Mouse (Mus musculus): ENCODE measurements around the gene Rab21.
A peak's percentile ranks its signal among the peaks of the same experiment; 100 is the strongest.

Gene Rab21

DNA sequence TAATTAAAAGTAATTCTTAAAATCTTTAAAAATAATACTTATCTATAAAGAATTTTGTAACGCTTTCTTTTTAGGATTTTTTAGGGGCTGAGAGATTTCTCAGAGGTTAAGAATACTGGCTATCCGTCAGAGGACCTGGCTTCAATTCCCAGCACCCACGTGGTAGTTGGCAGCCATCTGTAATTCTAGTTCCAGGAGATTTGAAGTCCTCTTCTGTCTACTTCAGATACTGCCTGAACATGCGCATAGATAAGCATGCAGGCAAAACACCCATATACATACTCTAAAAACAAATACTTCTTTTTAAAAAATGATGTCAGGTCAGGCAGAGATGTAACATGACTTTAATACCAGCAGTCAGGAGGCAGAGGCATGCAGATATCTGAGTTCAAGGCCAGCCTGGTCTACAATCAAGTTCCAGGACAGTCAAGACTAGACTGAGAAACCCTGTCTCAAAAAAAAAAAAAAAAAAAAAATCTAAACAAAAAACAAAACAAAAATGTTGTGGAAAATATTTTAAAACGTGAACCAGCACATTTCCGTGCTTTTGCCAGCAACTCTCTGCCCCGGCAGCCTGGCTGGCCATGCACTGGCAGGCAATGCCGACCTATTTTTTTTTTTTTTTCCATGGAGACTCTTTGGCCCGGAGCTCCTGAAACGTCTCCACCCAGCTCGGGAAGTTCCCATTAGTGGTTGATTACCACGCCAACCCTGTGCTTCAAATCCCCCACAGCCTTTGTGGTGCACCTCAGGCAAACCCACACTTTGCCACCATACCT, 44.6 kb downstream of the Rab21 start:
- no peak for DNase-seq

DNA sequence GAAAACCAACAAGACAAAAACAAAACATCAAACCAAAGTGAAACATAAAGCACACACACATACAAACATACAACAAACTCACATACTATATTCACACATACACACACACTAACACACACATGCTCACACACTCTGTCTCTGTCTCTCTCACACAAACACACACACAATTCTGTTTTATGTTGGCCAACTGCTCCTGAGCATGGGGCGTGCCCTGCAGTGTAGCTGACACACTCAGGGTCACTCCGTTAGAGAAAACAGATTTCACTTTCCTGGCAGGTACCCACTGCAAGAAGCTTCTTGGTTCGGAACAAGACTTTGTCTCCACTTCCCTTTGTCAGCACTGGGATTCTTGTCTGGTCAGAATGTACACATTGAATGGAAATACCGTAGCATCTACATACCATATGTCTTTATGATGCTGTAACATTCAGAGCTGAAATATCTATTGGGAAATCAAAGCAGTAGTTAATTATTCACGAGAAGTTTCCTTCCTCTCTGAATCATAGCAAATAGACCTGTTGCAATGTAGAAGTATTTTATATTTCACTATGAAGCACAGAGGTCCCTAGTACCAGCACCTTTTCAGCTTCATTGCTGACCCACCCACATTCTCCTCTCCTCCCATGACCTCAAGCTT, 52.4 kb downstream of the Rab21 start:
- no peak for DNase-seq

GRCm38 (mm10) chr10:115262261-115262660, 53.1 kb downstream of the Rab21 start:
- no peak for DNase-seq

GRCm38 (mm10) chr10:115261428-115261827, 54.0 kb downstream of the Rab21 start:
- no peak for DNase-seq

DNA sequence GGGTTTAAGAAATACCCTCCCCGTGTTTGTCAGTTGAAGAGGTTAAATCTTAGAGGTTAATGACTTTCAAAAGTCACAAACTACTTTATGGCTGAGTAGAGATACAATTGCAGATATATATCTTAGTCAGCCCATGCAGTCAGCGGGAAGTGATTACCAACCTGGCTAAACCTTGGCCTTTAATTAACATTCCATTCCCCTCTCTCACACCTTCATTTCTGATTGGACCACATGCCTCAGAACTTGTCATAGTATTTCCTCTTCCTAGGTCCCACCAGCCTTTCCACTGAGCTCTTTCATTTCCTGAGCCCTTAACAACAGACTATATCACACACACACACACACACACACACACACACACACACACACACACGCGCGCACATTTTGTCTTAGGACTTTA, 59.2 kb downstream of the Rab21 start:
- DNase-seq: no peak

- DNase-seq: no peak
These were observed 61.9 kb downstream of the Rab21 start for GRCm38 (mm10) chr10:115253521-115253920.

- DNase-seq: peak; percentile 43
These were observed 63.1 kb downstream of the Rab21 start for GRCm38 (mm10) chr10:115252321-115252757.

- peak; percentile 98 for DNase-seq
These were observed 64.1 kb downstream of the Rab21 start, which contains the start of gene Tbc1d15 for GRCm38 (mm10) chr10:115251088-115251934. Tbc1d15 (minus strand) TSS chr10:115251467.

DNA sequence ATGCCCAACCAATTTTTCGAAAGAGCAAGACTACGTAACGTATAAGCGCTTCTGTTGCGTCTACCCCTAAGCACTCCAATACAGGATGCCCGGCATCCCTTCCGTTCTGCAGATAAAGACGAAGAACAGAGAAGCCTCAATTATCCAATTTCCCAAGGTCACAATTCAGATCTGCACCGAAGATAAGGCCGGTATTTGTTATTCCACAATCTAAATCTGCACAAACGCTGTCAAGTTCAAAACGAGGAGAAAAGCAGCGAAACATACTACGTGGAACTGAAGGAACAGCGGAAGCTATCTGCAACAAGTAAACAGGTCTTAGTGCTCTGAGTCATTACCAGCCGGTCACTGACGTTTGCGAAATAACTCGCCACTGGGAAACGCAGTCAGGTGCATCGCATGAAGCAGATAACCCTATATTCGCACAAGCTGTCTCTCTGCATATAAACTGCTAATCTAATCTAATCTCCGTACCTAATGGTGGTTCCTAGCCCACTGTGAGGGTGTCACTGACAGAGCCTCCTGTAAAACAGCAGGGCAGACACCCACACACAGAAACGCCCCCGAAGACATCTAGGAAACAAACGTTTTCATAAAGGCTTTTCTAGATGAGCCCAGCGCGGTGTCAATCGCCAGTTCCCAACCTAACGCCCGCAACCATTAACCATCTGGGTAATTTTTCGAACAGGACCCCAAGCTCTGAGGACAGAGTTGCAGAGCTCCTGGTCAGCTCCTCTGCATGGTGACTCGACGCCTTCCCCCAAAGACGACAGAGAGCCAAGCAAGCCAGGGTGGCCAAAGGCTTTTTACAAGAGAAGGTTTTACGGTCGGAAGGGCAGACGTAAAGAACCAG, 64.9 kb downstream of the Rab21 start:
- DNase-seq: peak; percentile 71 to 74

DNA sequence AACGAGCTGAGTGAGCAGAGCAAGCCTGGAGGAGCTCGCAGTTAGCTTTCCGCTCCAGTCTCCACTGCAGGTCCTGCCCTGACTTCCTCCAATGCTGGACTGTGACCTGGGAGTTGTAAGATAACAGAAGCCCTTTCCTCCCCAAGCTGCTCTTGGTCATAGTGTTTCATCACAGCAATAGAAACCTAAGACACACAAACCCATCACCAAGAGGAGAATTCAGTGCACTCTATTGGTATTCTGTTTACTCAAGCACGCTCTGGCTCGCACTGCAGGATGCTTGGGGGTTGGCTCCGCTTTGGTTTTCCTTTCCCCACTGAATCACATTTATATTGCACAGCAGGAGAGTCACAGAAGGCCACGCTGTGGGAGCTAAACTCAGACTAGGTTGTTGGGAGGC, 67.4 kb downstream of the Rab21 start:
- no peak for DNase-seq

DNA sequence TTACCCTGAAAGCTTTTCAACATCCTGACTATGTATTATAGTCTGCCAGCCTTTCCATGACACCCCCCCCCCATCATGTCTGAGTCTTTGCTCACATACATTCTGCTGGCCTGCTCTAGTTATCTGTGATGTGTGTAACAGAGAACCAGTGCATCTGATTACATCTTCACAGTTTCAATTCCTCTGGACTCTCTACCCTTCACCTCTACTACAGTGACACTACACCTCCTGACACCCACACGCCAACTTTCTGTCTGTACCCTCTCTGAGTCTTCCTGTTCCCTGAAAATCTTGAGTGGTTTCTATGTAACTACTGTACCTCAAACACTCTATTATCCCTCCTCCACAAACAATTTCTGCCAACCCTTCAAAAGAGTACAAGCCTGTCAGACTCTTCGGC, 69.9 kb downstream of the Rab21 start:
- DNase-seq: no peak

DNA sequence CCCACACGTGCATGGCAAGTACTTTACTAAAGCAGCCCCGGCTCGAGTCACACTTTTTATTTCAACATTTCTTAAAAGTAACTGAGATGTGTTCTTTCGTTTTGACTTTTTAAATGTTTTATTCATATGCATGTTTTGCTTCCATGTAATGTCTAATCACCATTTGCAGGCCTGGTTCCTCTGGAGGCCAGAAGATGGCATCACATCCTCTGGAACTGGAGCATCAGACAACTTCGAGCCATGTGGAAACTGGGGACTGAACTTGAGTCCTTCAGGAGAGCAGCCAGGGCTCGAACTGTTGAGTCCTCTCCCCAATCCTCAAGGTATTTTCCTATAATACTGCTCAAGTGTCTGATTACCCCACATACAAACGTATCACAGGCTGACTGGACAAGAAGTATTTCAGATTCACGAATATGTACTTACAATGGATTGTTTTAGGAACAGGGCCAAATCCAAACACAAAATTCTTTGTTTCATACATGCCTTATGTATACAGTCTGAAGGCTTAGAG, 74.3 kb downstream of the Rab21 start:
- DNase-seq: no peak

DNA sequence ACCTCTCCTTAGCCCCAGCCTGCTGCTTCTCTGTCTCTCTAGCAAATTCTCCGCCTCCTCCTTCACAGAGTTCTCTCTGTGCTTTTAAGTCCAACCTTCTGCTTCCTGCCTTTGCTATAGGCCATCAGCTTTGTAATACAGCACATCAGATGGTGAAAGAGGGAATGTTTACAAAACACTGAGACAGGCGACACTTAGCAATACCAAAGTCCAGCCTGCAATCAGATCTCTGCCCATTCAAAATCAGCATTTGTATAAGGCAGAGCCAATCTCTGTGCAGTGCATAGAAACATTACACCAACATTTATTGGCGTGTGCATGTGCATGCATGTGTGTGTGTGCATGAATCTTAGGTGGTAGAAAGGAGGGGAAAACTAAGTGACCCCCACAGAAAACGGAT, 77.5 kb downstream of the Rab21 start:
- DNase-seq: no peak

Data from B cell, adult 2 months (primary cell).